Mouse (Mus musculus): ENCODE results near the gene Pm20d1.
"Not testable (repeated sequence)": the region's sequence is repeated elsewhere in the genome, so short reads cannot be mapped to it uniquely, and the experiment has no call there.

The Pm20d1 gene

GRCm38 (mm10) chr1:131795171-131795570 is 2.0 kb upstream of the Pm20d1 start:
- no peak for DNase-seq (ENCODE audit: low spot score)

- no peak for DNase-seq (ENCODE audit: low spot score)
Observed at GRCm38 (mm10) chr1:131800001-131800400, 2.8 kb downstream of the Pm20d1 start.

GRCm38 (mm10) chr1:131801071-131801470 is 3.9 kb downstream of the Pm20d1 start:
- no peak for DNase-seq (ENCODE audit: low spot score)

GRCm38 (mm10) chr1:131802652-131803051 is 5.5 kb downstream of the Pm20d1 start:
- no peak for DNase-seq (ENCODE audit: low spot score)

GRCm38 (mm10) chr1:131804166-131804565 is 7.0 kb downstream of the Pm20d1 start:
- DNase-seq (ENCODE audit: low spot score), result no peak

- no peak for DNase-seq (ENCODE audit: low spot score)
Observed at GRCm38 (mm10) chr1:131808986-131809385, 11.8 kb downstream of the Pm20d1 start.

- no peak for DNase-seq (ENCODE audit: low spot score)
Observed at GRCm38 (mm10) chr1:131809651-131810050, 12.5 kb downstream of the Pm20d1 start.

GRCm38 (mm10) chr1:131811393-131811792 is 14.2 kb downstream of the Pm20d1 start:
- no peak for DNase-seq (ENCODE audit: low spot score)

GRCm38 (mm10) chr1:131812006-131812405 is 14.8 kb downstream of the Pm20d1 start:
- no peak for DNase-seq (ENCODE audit: low spot score)

- no peak for DNase-seq (ENCODE audit: low spot score)
Observed at GRCm38 (mm10) chr1:131812631-131813295, 15.6 kb downstream of the Pm20d1 start.

GRCm38 (mm10) chr1:131813731-131814130 is 16.6 kb downstream of the Pm20d1 start:
- no peak for DNase-seq (ENCODE audit: low spot score)

- DNase-seq (ENCODE audit: low spot score), result no peak
Observed at GRCm38 (mm10) chr1:131814191-131814590, 17.0 kb downstream of the Pm20d1 start.

- DNase-seq (ENCODE audit: low spot score), result no peak
Observed at GRCm38 (mm10) chr1:131816886-131817285, 19.7 kb downstream of the Pm20d1 start.

GRCm38 (mm10) chr1:131820353-131820752 is 23.2 kb downstream of the Pm20d1 start:
- not testable (repeated sequence) for DNase-seq (ENCODE audit: low spot score)

- DNase-seq (ENCODE audit: low spot score), result peak; percentile 52
Observed at GRCm38 (mm10) chr1:131820887-131821328, 23.7 kb downstream of the Pm20d1 start.

GRCm38 (mm10) chr1:131822292-131822691 is 25.1 kb downstream of the Pm20d1 start:
- no peak for DNase-seq (ENCODE audit: low spot score)

GRCm38 (mm10) chr1:131822856-131823492 is 25.8 kb downstream of the Pm20d1 start:
- no peak for DNase-seq (ENCODE audit: low spot score)

GRCm38 (mm10) chr1:131823563-131823962 is 26.4 kb downstream of the Pm20d1 start:
- DNase-seq (ENCODE audit: low spot score), result no peak

- DNase-seq (ENCODE audit: low spot score), result no peak
Observed at GRCm38 (mm10) chr1:131824528-131825181, 27.5 kb downstream of the Pm20d1 start.

GRCm38 (mm10) chr1:131827207-131827786 is 30.1 kb downstream of the Pm20d1 start, which contains the start of gene Slc41a1:
Slc41a1 (plus strand) TSS chr1:131827493.
- no peak for DNase-seq (ENCODE audit: low spot score)

GRCm38 (mm10) chr1:131827787-131828258 is 30.6 kb downstream of the Pm20d1 start:
- peak; percentile 95 for DNase-seq (ENCODE audit: low spot score)

- no peak for DNase-seq (ENCODE audit: low spot score)
Observed at GRCm38 (mm10) chr1:131828297-131829126, 31.3 kb downstream of the Pm20d1 start.

Measured in layer of hippocampus, adult 11-12 months (tissue).